Mouse (Mus musculus): ENCODE data around the gene Ptpn23.
"Not testable (repeated sequence)": the region's sequence is repeated elsewhere in the genome, so short reads cannot be mapped to it uniquely, and the experiment has no call there.

Ptpn23 gene

DNA sequence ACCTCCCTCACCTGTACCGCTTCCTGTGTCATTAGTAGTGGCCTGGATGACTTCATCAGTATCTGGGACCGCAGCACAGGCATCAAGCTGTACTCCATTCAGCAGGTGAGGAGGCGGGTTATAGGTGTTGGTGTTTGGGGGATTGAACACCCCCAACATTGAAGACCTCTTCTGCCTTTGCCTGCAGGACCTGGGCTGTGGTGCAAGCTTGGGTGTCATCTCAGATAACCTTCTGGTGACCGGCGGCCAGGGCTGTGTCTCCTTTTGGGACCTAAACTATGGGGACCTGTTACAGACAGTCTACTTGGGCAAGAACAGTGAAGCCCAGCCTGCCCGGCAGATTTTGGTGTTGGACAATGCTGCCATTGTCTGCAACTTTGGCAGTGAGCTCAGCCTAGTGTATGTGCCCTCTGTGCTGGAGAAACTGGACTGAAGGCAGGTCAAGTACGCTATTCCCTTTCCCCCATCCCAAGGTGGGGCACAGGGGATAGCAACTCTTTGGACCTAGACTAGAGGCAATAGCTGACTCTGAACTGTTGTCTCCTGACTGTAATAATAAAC is 23.6 kb downstream of the Ptpn23 start:
- no peak for DNase-seq (ENCODE audit: low spot score in 2 of 2)

DNA sequence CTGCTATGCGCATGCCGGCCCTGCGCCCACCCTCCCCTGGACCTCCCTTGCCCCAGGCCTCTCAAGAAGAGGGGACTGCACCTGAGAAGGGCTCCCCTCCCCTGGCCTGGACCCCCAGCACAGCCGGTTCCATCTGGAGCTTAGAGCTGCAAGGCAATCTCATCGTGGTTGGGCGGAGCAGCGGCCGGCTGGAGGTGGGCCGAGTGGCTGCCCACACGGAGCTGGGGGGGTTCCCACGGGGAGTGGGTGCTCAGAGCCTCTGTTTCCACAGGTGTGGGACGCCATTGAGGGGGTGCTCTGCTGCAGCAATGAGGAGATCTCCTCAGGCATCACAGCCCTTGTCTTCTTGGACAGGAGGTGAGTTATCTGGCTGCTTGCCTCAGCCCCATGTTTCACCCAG is 26.7 kb downstream of the Ptpn23 start:
- no peak for DNase-seq (ENCODE audit: low spot score in 2 of 2)

GRCm38 (mm10) chr9:110380662-110381061 is 27.4 kb downstream of the Ptpn23 start:
- no peak for DNase-seq (ENCODE audit: low spot score in 2 of 2)

DNA sequence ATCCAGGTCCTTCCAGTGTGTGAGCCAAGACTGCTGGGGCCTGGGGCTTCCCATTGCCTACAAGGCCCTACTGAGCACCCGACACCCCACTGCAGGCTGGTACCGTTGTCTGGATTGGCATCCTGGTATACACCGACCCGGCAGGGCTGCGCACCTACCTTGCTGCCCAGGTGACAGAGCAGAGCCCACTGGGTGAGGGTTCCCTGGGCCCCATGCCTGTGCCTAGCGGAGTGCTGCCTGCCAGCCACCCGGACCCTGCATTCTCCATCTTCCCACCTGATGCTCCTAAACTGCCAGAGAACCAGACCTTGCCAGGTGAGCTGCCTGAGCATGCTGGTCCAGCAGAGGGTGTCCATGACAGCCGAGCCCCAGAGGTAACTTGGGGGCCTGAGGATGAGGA is 28.7 kb downstream of the Ptpn23 start:
- no peak for DNase-seq (ENCODE audit: low spot score in 2 of 2)

DNA sequence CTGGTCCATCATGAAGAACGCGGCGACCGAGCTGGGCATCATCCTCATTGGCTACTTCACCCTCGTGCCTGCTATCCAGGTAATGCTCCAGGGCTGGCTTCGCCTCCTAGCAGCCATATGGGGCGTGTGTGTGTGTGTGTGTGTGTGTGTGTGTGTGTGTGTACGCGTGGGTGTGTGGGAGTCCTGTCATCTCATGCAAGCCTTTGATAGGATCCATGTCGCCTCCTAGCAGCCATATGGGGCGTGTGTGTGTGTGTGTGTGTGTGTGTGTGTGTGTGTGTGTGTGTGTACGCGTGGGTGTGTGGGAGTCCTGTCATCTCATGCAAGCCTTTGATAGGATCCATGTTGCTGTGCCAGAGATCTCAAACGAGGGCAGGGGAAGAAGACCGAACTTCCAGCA is 30.4 kb downstream of the Ptpn23 start:
- DNase-seq (ENCODE audit: low spot score in 2 of 2) = not testable (repeated sequence)

DNA sequence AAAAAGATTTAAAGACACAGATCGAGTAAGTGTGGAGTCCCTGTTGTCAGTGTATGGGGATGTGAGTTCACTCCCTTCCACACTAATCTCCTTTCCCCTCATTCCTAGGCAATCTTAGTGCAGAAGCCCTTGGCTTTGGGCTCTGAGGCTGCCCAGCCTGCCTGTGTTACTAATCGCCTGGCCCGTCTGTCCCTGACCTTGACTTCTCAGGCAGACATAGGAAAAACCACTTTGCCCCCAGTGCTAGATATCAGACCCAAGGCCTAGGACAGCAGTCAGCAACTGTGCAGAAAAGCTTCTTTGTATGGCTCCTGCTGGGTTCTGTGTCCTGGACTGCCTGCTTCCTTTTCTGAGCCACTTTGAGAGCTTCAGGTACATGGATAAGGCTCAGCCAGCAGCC is 32.3 kb downstream of the Ptpn23 start:
- DNase-seq (ENCODE audit: low spot score in 2 of 2) = no peak

DNA sequence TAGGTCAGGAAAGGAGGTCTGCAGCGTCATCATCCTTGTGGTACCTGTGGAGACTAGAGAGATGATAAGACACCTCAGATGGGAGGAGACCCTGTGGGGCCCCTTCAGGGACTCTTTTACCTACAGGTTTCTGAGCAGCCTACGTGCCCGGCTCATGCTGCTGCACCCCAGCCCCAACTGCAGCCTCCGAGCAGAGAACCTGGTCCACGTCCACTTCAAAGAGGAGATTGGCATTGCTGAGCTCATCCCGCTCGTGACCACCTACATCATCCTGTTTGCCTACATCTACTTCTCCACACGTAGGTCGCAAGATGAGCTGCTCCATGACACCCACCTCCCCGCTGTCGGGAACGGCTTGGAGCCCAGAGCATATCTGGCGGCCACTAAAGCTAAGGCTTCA is 34.1 kb downstream of the Ptpn23 start:
- DNase-seq (ENCODE audit: low spot score in 2 of 2) = no peak

- no peak for DNase-seq (ENCODE audit: low spot score in 2 of 2)
These were observed 38.2 kb downstream of the Ptpn23 start for GRCm38 (mm10) chr9:110369860-110370259.

DNA sequence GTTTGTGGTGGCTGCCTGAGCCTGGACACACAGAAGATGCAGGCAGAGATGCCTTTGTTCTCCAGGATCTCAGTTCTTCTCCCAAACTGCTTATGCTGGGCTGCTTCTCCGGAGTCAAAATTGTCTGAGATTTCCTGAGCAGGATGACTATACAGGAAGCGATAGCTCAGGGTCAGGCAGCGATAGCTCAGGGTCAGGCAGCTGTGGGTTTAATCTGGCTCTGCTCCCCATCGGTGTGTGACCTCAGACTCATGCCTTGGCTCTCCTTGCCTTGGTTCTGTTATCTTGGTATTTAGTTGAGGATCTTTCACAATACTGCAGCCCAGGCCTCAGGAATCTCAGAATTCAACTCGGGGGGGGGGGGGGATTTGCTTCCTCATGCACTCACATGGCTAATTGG is 41.3 kb downstream of the Ptpn23 start:
- no peak for DNase-seq (ENCODE audit: low spot score in 2 of 2)

- DNase-seq (ENCODE audit: low spot score in 2 of 2) = no peak
These were observed 45.7 kb downstream of the Ptpn23 start for GRCm38 (mm10) chr9:110362337-110362736.

- no peak for DNase-seq (ENCODE audit: low spot score in 2 of 2)
These were observed 46.7 kb downstream of the Ptpn23 start for GRCm38 (mm10) chr9:110361299-110361698.

GRCm38 (mm10) chr9:110358341-110358740 is 49.7 kb downstream of the Ptpn23 start:
- no peak for DNase-seq (ENCODE audit: low spot score in 2 of 2)

GRCm38 (mm10) chr9:110351932-110352632 is 55.9 kb downstream of the Ptpn23 start:
- peak; percentile 23 to 31 for DNase-seq (ENCODE audit: low spot score in 2 of 2)

DNA sequence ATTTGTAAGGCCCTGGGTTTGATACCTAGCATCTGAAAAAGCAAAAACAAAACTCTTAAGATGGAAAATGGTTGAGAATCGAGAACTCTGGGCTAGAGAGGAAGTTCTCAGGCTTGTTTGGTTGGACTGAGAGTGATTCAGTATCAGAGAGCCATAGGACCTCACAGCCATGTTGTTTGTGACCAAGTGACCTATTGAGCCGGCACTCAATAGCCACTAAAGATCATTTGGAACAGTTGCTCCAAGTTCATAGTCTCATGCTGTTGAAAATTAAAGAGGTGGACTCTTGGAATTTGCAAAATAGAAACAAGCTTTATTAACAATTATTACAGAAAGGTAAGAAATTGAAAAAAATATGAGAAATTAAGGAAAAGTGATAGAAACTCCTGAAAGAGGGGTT is 56.7 kb downstream of the Ptpn23 start:
- DNase-seq (ENCODE audit: low spot score in 2 of 2) = no peak

DNA sequence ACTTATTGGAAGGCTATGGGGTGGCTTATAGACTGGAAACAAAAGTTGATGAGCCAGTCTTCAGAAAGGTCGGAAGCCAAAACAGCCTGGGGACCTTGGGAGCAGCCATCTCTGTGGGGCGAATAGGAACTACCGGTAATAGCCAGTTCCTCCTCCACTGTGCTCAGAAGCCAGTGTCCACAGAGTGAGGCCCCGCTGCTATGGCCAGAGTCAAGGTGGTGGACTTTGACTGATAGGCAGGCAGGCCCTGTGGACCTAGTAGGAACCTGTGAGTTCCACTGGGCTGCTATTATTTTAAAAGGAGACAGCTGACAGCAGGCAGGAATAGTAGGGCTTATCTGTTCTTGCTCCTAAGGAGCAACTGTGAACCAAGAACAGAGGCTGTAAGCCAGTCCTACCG is 57.4 kb downstream of the Ptpn23 start:
- DNase-seq (ENCODE audit: low spot score in 2 of 2) = no peak

- DNase-seq (ENCODE audit: low spot score in 2 of 2) = no peak
These were observed 57.8 kb downstream of the Ptpn23 start for GRCm38 (mm10) chr9:110350188-110350587.

- no peak for DNase-seq (ENCODE audit: low spot score in 2 of 2)
These were observed 59.1 kb downstream of the Ptpn23 start for GRCm38 (mm10) chr9:110348899-110349298.

DNA sequence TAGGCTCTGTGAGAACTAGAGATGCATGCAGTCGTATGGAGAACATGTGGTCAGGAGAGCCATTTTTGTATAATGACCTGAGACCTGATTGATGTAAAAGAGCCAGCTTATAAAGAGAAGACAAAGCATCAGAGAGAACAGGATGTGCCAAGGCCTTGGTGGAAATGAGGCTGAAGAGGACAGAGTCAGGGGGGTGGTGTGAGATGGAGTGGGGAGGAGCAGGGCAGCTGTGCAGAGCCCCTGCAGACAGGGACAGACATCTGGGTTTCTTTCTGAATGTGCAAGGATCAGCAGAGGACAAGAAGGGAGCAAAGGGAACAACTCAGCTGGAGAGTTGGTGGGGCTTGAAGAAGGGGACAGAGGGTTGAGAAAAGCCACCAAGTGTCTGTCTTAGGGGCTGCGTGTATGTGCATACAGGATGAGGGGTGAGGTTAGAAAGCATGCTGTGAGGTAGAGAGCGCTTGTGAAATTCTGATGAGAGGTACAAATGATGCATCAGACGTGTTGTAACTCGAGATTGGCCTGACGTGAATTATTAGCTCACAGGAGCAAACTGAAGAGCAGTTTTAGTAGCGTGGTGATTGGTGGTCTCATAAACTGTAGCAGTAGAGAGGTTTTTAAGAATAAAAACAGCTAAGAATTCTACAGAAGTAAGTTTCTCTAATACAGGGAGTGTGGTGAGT is 62.8 kb downstream of the Ptpn23 start:
- no peak for DNase-seq (ENCODE audit: low spot score in 2 of 2)

- no peak for DNase-seq (ENCODE audit: low spot score in 2 of 2)
These were observed 64.2 kb downstream of the Ptpn23 start for GRCm38 (mm10) chr9:110343805-110344204.

GRCm38 (mm10) chr9:110342008-110342407 is 66.0 kb downstream of the Ptpn23 start:
- no peak for DNase-seq (ENCODE audit: low spot score in 2 of 2)

DNA sequence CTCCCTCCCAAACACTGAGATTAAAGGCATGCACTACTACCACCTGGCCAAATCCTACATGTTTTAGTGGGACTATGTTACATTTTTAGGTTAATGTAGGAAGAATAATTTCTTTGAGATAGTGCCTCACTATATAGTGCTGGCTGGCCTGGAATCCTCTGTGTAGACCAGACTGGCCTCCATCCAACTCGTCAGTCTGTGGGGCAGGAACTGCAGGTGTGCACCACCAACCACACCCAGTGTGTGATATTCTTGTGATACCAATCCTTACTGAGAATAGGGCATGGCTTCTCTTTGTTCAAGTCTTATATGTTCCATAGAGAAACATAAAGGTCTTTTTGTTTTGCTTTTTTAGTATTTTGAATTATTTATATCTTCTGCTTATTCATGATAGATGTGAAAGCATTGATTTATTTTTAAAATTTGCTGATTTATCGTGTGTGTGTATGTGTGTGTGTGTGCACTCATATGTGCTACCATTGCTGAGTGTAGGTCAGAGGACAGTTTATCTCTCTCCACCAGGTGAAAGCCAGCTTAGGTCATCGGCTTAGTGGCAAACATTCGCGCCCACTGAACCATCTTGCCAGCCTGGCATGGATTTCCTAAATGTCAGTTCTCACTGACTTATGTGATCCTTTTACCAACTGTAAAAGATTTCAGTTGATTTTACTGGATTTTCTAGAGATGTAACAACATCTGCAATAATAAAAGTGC is 67.8 kb downstream of the Ptpn23 start:
- no peak for DNase-seq (ENCODE audit: low spot score in 2 of 2)

Measured in spleen, postnatal 36 days (tissue).